Mouse (Mus musculus): Measurements from ENCODE around the gene Dennd6a. TPM values are rescaled to one million over a fixed set of nuclear protein-coding genes. Genes with fewer than 3 reads are reported as not detected.

The Dennd6a gene
- total RNA-seq, 2 experiments from 2014 or later, result 16.3 TPM

- DNase-seq, result no peak
- intact Hi-C loops (cut with DNase I), result no loop called here
These were observed 3.8 kb upstream of the Dennd6a start for GRCm38 (mm10) chr14:26569880-26570279.

GRCm38 (mm10) chr14:26571951-26572675 lies 1.5 kb upstream of the Dennd6a start:
- DNase-seq, result no peak
- intact Hi-C loops (cut with DNase I), result no loop called here

- intact Hi-C loops (cut with DNase I), result loop anchor here (5.0 kb wide), 1 partner anchor 89 kb away; no protein-coding TSS in a partner anchor
- DNase-seq, result no peak
These were observed 2.7 kb downstream of the Dennd6a start for GRCm38 (mm10) chr14:26576255-26576780.

DNA sequence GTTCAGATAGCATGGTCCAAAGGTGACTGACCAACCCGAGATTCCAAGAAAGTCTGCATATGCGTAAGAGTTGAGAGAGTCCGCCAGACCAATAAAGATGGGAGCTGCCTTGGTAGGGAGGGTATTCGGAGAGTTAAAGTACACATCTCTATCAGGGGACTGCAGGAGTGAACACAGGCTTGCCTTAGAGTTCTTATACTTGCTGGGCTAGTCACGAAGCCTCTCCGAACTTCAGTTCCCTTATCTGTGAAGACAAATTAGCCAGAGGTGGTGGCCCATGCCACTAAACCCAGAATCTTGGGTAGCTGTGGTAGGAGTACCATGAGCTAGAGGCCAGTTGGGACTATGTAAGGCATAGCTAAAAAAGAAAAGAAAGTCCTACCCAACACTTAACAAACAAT lies 5.1 kb downstream of the Dennd6a start:
- intact Hi-C loops (cut with DNase I), result loop anchor here (2.0 to 5.0 kb wide), 2 partner anchors 44 to 91 kb away; partner anchors contain the start of gene Slmap
- no peak for DNase-seq

- peak; percentile 87 to 88 for DNase-seq
- intact Hi-C loops (cut with DNase I), result loop anchor here (2.0 to 5.0 kb wide), 3 partner anchors 45 to 92 kb away; partner anchors contain the start of genes Arf4 and Slmap
These were observed 6.0 kb downstream of the Dennd6a start for GRCm38 (mm10) chr14:26579346-26580343.

DNA sequence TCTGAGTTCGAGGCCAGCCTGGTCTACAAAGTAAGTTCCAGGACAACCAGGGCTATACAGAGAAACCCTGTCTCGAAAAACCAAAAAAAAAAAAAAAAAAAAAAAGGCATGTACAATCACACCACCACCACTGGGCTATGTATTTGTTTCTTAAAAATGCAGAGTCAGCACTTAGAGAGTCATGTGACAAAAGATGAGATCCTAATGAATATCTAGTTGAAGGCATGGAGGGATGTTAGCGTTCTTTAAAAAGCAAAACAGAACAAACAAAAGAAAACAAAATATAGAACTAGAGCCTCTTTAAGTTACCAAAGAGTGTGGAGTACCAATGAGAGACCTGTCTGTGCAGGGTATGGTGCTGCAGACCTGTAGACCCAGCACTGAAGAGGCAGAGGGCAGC lies 10.0 kb downstream of the Dennd6a start:
- intact Hi-C loops (cut with DNase I), result loop anchor here (5.0 kb wide), 1 partner anchor 54 kb away; the partner anchor contains the start of gene Arf4
- DNase-seq, result no peak

GRCm38 (mm10) chr14:26587116-26587515 lies 13.5 kb downstream of the Dennd6a start:
- intact Hi-C loops (cut with DNase I), result no loop called here
- DNase-seq, result no peak

GRCm38 (mm10) chr14:26591353-26591752 lies 17.7 kb downstream of the Dennd6a start:
- no peak for DNase-seq
- intact Hi-C loops (cut with DNase I), result no loop called here

DNA sequence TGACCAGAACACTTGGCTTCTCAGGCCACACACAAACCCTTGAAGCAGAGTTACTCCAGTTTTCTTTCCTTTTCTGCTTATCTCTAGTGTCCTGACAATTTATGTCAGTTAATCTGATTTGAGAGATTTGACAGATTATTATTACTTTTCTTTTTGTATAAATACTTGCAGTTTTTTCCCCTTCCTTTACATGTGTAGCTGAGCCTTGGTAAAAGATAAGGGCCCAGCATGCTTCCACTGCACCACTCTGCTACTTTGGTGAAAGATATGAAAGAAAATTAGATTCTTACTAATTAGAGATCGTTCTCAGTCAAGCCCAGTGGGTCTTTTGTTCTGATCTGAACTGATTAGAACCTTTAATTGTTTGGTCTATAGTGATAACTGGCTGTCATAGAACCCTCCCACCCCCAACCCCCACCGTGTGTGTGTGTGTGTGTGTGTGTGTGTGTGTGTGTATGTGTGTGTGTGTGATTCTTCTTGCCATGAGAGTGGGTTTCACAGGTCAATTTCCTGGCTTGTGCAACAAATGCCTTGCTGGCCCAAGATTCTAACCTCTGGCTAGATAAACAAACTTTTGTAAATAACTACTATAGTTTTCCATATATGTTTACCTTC lies 19.7 kb downstream of the Dennd6a start:
- intact Hi-C loops (cut with DNase I), result no loop called here
- no peak for DNase-seq

DNA sequence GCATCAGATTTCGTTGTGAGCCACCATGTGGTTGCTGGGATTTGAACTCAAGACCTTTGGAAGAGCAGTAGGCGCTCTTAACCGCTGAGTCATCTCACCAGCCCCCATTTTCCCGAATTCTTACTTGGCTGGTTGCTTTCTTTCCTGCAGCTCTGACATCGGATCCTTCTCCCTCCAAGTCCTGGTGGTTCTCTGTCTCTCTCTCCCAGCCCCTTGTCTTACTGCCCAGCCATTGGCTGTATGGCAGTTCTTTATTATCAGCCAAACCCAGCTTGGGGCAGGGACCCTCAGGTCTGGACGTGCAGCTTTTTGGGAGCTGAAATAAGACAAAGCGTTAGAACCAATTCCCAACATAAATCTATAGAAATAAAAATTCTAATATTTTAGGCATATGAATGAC lies 21.5 kb downstream of the Dennd6a start:
- intact Hi-C loops (cut with DNase I), result no loop called here
- DNase-seq, result no peak

- intact Hi-C loops (cut with DNase I), result no loop called here
- no peak for DNase-seq
These were observed 22.2 kb downstream of the Dennd6a start for GRCm38 (mm10) chr14:26595695-26596365.

DNA sequence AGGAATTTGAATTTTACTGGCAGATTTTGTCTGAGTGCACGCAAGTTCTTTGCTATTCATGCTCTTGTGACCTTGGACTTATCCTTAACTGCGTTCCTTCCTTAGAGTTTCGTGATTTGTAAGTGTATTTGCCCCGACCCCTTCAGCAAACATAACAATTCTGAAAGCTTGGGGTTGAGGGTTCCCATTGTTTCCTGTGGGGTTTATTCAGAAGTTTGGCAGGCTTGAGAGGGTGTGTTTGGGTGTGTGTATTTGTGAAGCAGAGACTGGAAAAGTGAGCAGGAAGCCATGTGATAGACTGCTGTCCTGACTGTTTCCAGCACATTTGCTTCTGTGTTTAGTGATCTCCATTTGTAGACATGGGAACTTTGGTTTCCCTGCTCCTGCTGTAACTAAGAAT lies 31.7 kb downstream of the Dennd6a start:
- intact Hi-C loops (cut with DNase I), result no loop called here
- DNase-seq, result no peak

DNA sequence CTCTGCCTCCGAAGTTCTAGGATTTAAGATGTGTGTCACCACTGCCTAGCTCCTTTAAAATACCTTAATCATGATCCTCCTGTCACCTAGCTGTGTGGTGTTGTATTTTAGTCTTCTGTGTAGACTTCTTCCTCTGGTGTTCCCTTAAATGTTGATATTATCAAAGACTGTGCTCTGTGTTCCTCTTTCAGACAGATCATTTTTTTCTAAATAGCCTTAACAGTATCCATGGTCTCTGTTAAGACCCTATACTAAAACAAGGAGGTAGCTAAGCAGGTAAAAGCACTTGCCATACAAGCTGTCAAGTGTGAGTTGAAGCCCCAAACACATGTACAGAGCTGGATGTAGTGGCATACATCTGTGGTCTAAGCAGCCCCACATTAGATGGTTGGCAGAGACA lies 36.0 kb downstream of the Dennd6a start:
- intact Hi-C loops (cut with DNase I), result no loop called here
- no peak for DNase-seq

DNA sequence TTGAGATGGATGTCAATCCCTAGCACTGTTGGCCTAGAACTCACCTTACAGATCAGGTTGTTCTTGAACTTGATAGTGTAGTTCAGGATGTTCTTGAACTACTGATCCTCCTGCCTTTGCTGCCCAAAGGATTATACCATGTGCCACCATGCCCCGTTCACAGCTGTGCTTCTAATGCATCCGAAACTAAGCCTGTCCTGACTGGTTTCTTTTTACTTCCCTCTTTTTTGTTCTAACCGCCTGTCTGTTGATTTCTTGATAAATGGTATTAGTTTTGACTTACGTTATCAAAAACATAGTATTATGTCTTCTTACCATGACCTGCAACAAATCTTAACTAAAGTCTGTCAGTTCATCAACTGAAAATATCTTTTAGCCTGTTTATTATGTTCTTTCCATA lies 37.0 kb downstream of the Dennd6a start:
- DNase-seq, result no peak
- intact Hi-C loops (cut with DNase I), result no loop called here

GRCm38 (mm10) chr14:26625301-26625700 lies 51.6 kb downstream of the Dennd6a start:
- intact Hi-C loops (cut with DNase I), result no loop called here
- DNase-seq, result no peak

- intact Hi-C loops (cut with DNase I), result no loop called here
- no peak for DNase-seq
These were observed 53.0 kb downstream of the Dennd6a start for GRCm38 (mm10) chr14:26626605-26627140.

DNA sequence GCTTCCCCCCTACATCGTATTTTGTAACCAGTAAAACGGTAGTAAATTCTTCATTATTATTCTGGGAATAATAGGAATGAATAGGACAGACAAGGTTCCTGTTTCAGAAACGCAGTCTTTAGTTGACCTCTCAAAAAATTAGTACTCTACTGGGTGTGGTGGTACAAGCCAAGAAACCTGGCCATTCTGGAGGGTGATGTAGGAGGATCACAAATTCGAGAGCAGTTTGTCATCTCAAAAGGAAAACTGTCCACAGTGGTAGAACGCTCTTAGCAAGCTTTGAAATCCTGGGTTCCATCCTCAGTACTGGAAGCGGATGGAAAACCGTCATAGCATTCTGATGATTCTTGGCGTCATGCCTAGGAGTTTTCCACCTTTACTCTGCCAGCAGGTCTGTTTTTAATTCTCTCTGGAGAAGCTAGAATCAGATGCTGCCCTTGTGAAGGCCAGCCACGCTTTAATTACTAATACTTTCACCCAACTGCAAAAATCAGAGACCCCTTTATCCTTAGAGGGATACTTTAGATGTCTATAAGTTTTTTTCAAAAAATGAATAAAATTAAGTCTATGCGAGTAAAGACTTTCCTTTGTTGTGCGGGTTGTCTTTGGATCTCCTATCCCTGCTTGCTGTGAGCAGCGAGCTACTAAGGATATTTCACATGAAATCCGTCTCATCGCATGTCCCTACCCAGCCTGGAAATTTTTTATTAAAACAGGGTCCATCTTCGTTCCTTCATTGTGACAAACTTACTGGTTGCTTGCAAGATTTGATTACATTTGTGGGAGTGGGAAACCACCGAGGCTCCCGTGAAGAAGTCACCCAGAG lies 63.6 kb downstream of the Dennd6a start:
- intact Hi-C loops (cut with DNase I), result loop anchor here (5.0 kb wide), 2 partner anchors 55 to 220 kb away; no protein-coding TSS in a partner anchor
- DNase-seq, result peak; percentile 43 to 44

DNA sequence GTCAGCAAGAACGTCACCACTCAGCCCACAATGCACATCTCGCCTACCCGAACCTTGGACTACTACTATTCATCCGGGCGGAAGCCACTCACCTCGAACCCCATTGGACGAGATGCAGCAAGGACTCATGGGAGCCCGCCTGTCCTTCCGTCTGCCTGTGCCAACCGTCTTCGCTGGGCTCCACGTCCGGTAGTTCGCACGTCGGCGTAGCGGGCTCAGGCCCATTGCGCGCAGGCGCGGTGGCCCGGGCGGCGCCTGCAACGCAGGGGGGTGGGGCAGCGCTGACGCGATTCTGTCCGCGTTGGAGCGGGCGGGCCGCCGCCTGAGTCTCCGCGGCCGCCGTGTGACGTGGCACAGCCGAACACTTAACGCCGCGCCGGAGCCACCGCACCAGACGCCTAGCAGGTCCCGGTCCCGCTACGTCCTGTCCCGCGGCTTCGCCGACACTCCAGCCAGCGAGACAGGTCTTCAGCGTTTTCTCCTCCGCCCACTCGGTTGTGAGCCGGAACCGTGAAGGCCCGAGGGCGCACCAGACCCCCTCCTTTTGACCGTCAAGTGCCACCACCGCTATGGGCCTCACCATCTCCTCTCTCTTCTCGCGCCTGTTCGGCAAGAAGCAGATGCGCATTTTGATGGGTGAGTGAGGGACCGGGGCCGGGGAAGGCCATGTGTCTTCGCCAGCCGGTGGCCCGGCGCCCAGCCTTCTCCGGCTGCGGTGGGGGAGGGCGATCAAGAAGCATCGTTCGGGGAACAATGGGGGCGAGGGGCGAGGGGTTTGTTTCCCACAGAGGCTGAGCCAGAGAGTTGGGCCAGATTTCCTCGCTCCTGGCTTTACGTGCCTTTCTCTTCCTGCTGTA lies 64.4 kb downstream of the Dennd6a start, which contains the start of gene Arf4:
TSS of gene Arf4 (plus strand) at position 224 of the 857 bp plus-strand sequence.
- DNase-seq, result peak; percentile 96 to 97
- intact Hi-C loops (cut with DNase I), result loop anchor here (2.0 to 5.0 kb wide), 3 partner anchors 56 to 219 kb away; no protein-coding TSS in a partner anchor

Measured in heart, postnatal 36 days (tissue).